Mouse (Mus musculus) layer of hippocampus, adult 6 months (tissue): Measurements from ENCODE around the gene Upb1. TPM values are rescaled to one million over a fixed set of nuclear protein-coding genes. Genes with fewer than 3 reads are reported as not detected.

Experiments
- long read RNA-seq, 2 experiments: library from polyadenylated mRNA; unstranded; transcript quantifications; one replicate each; pipeline ENCODE4 v2.0.0; 2019 to 2020
- polyA plus RNA-seq: library from polyadenylated mRNA; unstranded; fragments of <200 nt; fragmentation: Nextera tagmentation; gene quantifications from 2 replicates; pipeline ENCODE4 v1.2.3, GENCODE M21; 2021

The Upb1 gene
- polyA plus RNA-seq, result 0.08 and 0.63 TPM in 2 replicates
- long read RNA-seq, experiment 1, result 0 reads
- long read RNA-seq, experiment 2, partial matches to known transcripts, result 0 of 1 reads
- long read RNA-seq, experiment 2, other reads (novel, unspliced or antisense), result 0 of 1 reads

DNA sequence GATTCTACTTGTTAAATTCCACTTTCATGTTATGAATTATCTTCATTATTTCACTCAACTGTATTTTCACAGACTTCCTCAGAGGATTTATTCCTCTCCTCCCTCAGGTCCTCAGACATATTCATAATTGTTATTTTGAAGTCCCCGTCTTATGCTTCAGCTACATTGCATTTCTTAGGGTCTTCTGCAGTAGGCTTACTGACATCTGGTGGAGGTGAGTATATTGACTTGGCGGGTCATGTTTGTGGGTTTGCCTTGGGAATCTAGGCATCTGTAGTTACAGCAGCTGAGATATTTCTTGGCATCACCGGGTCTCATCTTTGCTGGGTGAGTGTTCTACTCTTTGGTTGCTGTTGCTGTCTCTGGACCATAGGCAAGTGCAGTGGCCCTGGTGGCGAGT lies at the start of gene Upb1:
TSS of gene Upb1 (plus strand) at position 158 of the 400 bp plus-strand sequence.

Other genes starting within 250 kb of the Upb1 start
- 13.0 and 13.5 TPM in 2 replicates for gene Specc1l, start 189.0 kb upstream of the Upb1 start, polyA plus RNA-seq
- gene Adora2a, start 84.2 kb upstream of the Upb1 start, polyA plus RNA-seq, result 2.0 and 2.5 TPM in 2 replicates
- 84.9 and 85.0 TPM in 2 replicates for gene Snrpd3, start 116.4 kb downstream of the Upb1 start, polyA plus RNA-seq
- gene Gucd1, start 116.9 kb downstream of the Upb1 start, polyA plus RNA-seq, result 6.4 and 6.5 TPM in 2 replicates
- 1.3 and 1.7 TPM in 2 replicates for gene Lrrc75b, start 159.2 kb downstream of the Upb1 start, polyA plus RNA-seq
- 2.2 and 2.7 TPM in 2 replicates for gene Ggt1, start 160.5 kb downstream of the Upb1 start, polyA plus RNA-seq
- gene Ggt5, start 188.2 kb downstream of the Upb1 start, polyA plus RNA-seq, result 0.77 and 1.4 TPM in 2 replicates
- gene Susd2, start 242.9 kb downstream of the Upb1 start, polyA plus RNA-seq, result 0.92 and 1.4 TPM in 2 replicates